Mouse (Mus musculus): ENCODE data around the gene Fam43b. TPM values are rescaled to one million over a fixed set of nuclear protein-coding genes. Genes with fewer than 3 reads are reported as not detected.
A peak's percentile ranks its signal among the peaks of the same experiment; 100 is the strongest.

The Fam43b gene
- total and polyA plus RNA-seq, 3 experiments: not detected

GRCm38 (mm10) chr4:138379091-138379840, 17.1 kb downstream of the Fam43b start (continued):
- no peak for TF ChIP-seq USF1 (IDR thresholded peaks at IDR 0.05; ENCODE audit: low read depth, low read length)
- TF ChIP-seq MAX (IDR thresholded peaks at IDR 0.05; ENCODE audit: low read length): no peak

- Histone ChIP-seq H3K9me3 (replicated peaks; ENCODE audit: low read length) (peaks cover 13% of the 10 kb centered on the region), H3K27ac (ENCODE audit: insufficient read depth, low read depth) (no peak overlapping the region), H3K27me3 (replicated peaks) (peaks cover 79% of the 10 kb centered on the region), H3K4me1 (ENCODE audit: control insufficient read depth in 1 of 2, insufficient read depth in 2 of 2) (no peaks in the 10 kb centered on the region), H3K9ac (ENCODE audit: insufficient read depth, low read depth) (no peak overlapping the region), H3K79me2 (replicated peaks; ENCODE audit: control insufficient read depth, extremely low read depth, insufficient read depth, poor library complexity, severe bottlenecking) (no peaks in the 10 kb centered on the region), H3K36me3 (replicated peaks in 1 of 2; ENCODE audit: control insufficient read depth in 1 of 2, insufficient read depth in 1 of 2, low read length in 1 of 2) (no peaks in the 10 kb centered on the region), H3K4me3 (replicated peaks in 1 of 3; ENCODE audit: low read depth in 2 of 3, low read length in 2 of 3, poor library complexity in 1 of 3) (no peak overlapping the region), H3K4me2 (ENCODE audit: insufficient read depth, low read depth, poor library complexity, severe bottlenecking) (no peak overlapping the region)
- TF ChIP-seq HCFC1 (IDR thresholded peaks at IDR 0.05; ENCODE audit: low read depth, low read length): no peak
- TF ChIP-seq ZC3H11A (IDR thresholded peaks at IDR 0.05; ENCODE audit: low read depth, low read length): no peak
- TF ChIP-seq RAD21 (IDR thresholded peaks at IDR 0.05; ENCODE audit: low read depth, low read length): no peak
- TF ChIP-seq UBTF (IDR thresholded peaks at IDR 0.05; ENCODE audit: low read depth, low read length): no peak
- no peak for TF ChIP-seq ETS1 (conservative IDR thresholded peaks at IDR 0.05; ENCODE audit: low read depth, low read length)
- no peak for TF ChIP-seq EP300 (IDR thresholded peaks at IDR 0.05; ENCODE audit: low read length)
- no peak for TF ChIP-seq MXI1 (IDR thresholded peaks at IDR 0.05; ENCODE audit: low read depth, low read length)
- no peak for TF ChIP-seq MYC (IDR thresholded peaks at IDR 0.05; ENCODE audit: low read depth, low read length)
- dilution Hi-C loops (cut with MboI; ENCODE audit: extremely low pct_ligation_motif_present, extremely low pct_unique_long_range_greater_than_20kb, low sequenced_read_pairs): no loop called here
- peak; percentile 6 for DNase-seq (ENCODE audit: extremely low read depth)
- in situ Hi-C loops (cut with MboI; ENCODE audit: low pct_ligation_motif_present, low pct_unique_long_range_greater_than_20kb, low sequenced_read_pairs): loop anchor here (10.0 kb wide), 1 partner anchor 53 kb away; the partner anchor contains the start of gene Pink1
These were observed 18.8 kb downstream of the Fam43b start for GRCm38 (mm10) chr4:138377526-138377925.

GRCm38 (mm10) chr4:138375117-138375516, 21.2 kb downstream of the Fam43b start:
- H3K9me3 ChIP-seq (replicated peaks; ENCODE audit: low read length): peaks cover 13% of the 10 kb centered on the region
- H3K4me2 ChIP-seq (ENCODE audit: insufficient read depth, low read depth, poor library complexity, severe bottlenecking): no peak overlapping the region
- H3K27me3 ChIP-seq (replicated peaks): peaks cover 75% of the 10 kb centered on the region
- no peaks in the 10 kb centered on the region for H3K4me1 ChIP-seq (ENCODE audit: control insufficient read depth in 1 of 2, insufficient read depth in 2 of 2)
- H3K79me2 ChIP-seq (replicated peaks; ENCODE audit: control insufficient read depth, extremely low read depth, insufficient read depth, poor library complexity, severe bottlenecking): no peaks in the 10 kb centered on the region
- no peak for DNase-seq (ENCODE audit: extremely low read depth)
- no peaks in the 10 kb centered on the region for H3K36me3 ChIP-seq (replicated peaks in 1 of 2; ENCODE audit: control insufficient read depth in 1 of 2, insufficient read depth in 1 of 2, low read length in 1 of 2)
- dilution Hi-C loops (cut with MboI; ENCODE audit: extremely low pct_ligation_motif_present, extremely low pct_unique_long_range_greater_than_20kb, low sequenced_read_pairs): no loop called here
- in situ Hi-C loops (cut with MboI; ENCODE audit: low pct_ligation_motif_present, low pct_unique_long_range_greater_than_20kb, low sequenced_read_pairs): loop anchor here (10.0 kb wide), 1 partner anchor 50 kb away; the partner anchor contains the start of gene Pink1
- H3K9ac ChIP-seq (ENCODE audit: insufficient read depth, low read depth): no peak overlapping the region
- TF ChIP-seq CTCF (conservative IDR thresholded peaks at IDR 0.05 in 1 of 2, IDR thresholded peaks at IDR 0.05 in 1 of 2; ENCODE audit: low read depth in 2 of 2, low read length in 2 of 2) (peak in 1 of 2 experiments; percentile 4; a peak in 1 of 4 replicates), MAZ (IDR thresholded peaks at IDR 0.05; ENCODE audit: low read depth, low read length) (no peak), MXI1 (IDR thresholded peaks at IDR 0.05; ENCODE audit: low read depth, low read length) (no peak)
- H3K4me3 ChIP-seq (replicated peaks in 1 of 3; ENCODE audit: low read depth in 2 of 3, low read length in 2 of 3, poor library complexity in 1 of 3): no peak overlapping the region
- no peak overlapping the region for H3K27ac ChIP-seq (ENCODE audit: insufficient read depth, low read depth)

Data from CH12.LX (cell line).